Mouse (Mus musculus): ENCODE measurements around the gene Cebpe. TPM values are rescaled to one million over a fixed set of nuclear protein-coding genes. Genes with fewer than 3 reads are reported as not detected.

Gene Cebpe
- total and polyA plus RNA-seq, 2 experiments from 2014 or later = not detected

DNA sequence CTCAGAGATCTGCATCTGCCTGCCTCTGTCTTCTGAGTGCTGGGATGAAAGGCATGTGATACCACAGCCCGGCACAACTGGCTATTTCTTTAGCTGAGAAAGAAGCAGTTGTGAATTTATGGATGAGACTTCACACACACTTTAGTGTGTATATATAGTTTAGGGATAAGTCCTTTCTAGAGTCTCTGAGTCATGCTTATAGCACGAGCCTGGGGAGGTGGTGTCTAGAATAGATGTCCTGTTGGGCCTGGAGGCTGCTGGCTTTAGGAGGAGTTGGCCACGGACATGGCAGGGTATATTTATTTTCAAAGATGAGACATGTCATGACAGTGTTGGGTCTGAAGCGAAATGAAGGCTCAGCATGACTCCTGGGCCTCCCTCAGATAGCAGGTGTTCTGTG lies 22.0 kb upstream of the Cebpe start:
- no peak for DNase-seq (ENCODE audit: low spot score)
- no peak overlapping the region for H3K4me3 ChIP-seq (ENCODE audit: low read depth, low read length)
- H3K27me3 ChIP-seq (ENCODE audit: control insufficient read depth, insufficient read depth, low read length) = no peaks in the 10 kb centered on the region

DNA sequence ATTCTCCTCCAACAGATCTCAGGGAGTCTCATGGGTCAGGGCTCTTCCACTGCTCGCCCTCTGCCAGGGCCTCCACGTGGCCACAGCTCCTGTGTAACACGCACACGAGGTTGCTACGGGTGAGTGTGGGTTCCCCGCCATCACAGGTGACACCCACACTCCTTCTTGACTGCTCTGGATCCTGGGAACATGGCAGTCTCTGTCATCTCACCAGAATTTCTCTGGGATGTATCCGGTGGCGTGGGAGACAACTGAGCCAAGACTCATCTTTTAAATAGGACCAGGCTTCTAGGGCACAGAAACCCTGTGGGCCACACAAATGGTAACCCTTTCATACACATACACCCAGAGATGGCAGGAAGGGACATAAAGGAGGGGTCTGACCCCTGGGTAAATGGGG lies 20.2 kb upstream of the Cebpe start:
- no peak overlapping the region for H3K4me3 ChIP-seq (ENCODE audit: low read depth, low read length)
- WGBS = 79% methylated on average over 8 of the region's 8 CpGs
- H3K27me3 ChIP-seq (ENCODE audit: control insufficient read depth, insufficient read depth, low read length) = no peaks in the 10 kb centered on the region

More for the DNA sequence above, 22.0 kb upstream of the Cebpe start:
- H3K4me1 ChIP-seq (ENCODE audit: control insufficient read depth, insufficient read depth) = no peaks in the 10 kb centered on the region
- ATAC-seq (ENCODE audit: insufficient read depth, low read depth) = no peak
- TF ChIP-seq EP300 (IDR thresholded peaks at IDR 0.05; ENCODE audit: low read depth) = no peak
- no peak for TF ChIP-seq CTCF (IDR thresholded peaks at IDR 0.05; ENCODE audit: low read depth)
- no peak overlapping the region for H3K27ac ChIP-seq (ENCODE audit: low read depth)
- 64% methylated on average over 4 of the region's 4 CpGs for WGBS
- H3K36me3 ChIP-seq (replicated peaks; ENCODE audit: control insufficient read depth, insufficient read depth, low read length) = no peaks in the 10 kb centered on the region
- H3K9ac ChIP-seq (replicated peaks; ENCODE audit: low read depth, low read length) = no peak overlapping the region
- no peaks in the 10 kb centered on the region for H3K9me3 ChIP-seq (replicated peaks; ENCODE audit: control insufficient read depth, low read length)
- no peak overlapping the region for H3K4me2 ChIP-seq (ENCODE audit: low read depth, low read length)

DNA sequence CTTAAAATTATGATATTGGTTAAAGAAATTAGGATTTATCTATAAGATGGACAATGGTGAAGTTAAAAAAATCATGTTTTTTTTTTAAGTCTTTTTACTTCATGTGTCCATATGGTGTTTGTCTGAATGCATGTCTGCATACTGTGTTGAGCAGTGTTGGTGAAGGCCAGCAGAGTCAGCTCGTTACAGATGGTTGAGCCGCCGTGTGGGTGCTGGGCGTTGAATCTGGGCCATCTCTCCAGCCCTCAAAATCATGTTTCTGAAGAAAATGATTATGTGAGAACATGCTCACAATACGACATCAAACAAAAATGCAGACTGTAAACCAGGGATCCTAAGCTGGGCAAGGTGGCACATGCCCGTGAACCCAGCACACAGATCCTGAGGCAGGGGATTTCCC lies 18.3 kb upstream of the Cebpe start:
- Histone ChIP-seq H3K36me3 (replicated peaks; ENCODE audit: control insufficient read depth, insufficient read depth, low read length) (no peaks in the 10 kb centered on the region), H3K4me3 (ENCODE audit: low read depth, low read length) (no peak overlapping the region), H3K4me1 (ENCODE audit: control insufficient read depth, insufficient read depth) (no peaks in the 10 kb centered on the region), H3K27me3 (ENCODE audit: control insufficient read depth, insufficient read depth, low read length) (no peaks in the 10 kb centered on the region), H3K9me3 (replicated peaks; ENCODE audit: control insufficient read depth, low read length) (no peaks in the 10 kb centered on the region), H3K9ac (replicated peaks; ENCODE audit: low read depth, low read length) (no peak overlapping the region), H3K27ac (ENCODE audit: low read depth) (no peak overlapping the region), H3K4me2 (ENCODE audit: low read depth, low read length) (no peak overlapping the region)
- DNase-seq (ENCODE audit: low spot score) = no peak
- ATAC-seq (ENCODE audit: insufficient read depth, low read depth) = no peak
- 84% methylated on average over 6 of the region's 6 CpGs for WGBS
- no peak for TF ChIP-seq CTCF (IDR thresholded peaks at IDR 0.05; ENCODE audit: low read depth)
- no peak for TF ChIP-seq EP300 (IDR thresholded peaks at IDR 0.05; ENCODE audit: low read depth)

More for the DNA sequence above, 20.2 kb upstream of the Cebpe start:
- H3K9me3 ChIP-seq (replicated peaks; ENCODE audit: control insufficient read depth, low read length) = no peaks in the 10 kb centered on the region
- no peaks in the 10 kb centered on the region for H3K4me1 ChIP-seq (ENCODE audit: control insufficient read depth, insufficient read depth)
- H3K27ac ChIP-seq (ENCODE audit: low read depth) = no peak overlapping the region
- ATAC-seq (ENCODE audit: insufficient read depth, low read depth) = no peak
- DNase-seq (ENCODE audit: low spot score) = no peak
- H3K4me2 ChIP-seq (ENCODE audit: low read depth, low read length) = no peak overlapping the region
- TF ChIP-seq EP300 (IDR thresholded peaks at IDR 0.05; ENCODE audit: low read depth) = no peak
- TF ChIP-seq CTCF (IDR thresholded peaks at IDR 0.05; ENCODE audit: low read depth) = no peak
- H3K9ac ChIP-seq (replicated peaks; ENCODE audit: low read depth, low read length) = no peak overlapping the region
- no peaks in the 10 kb centered on the region for H3K36me3 ChIP-seq (replicated peaks; ENCODE audit: control insufficient read depth, insufficient read depth, low read length)

DNA sequence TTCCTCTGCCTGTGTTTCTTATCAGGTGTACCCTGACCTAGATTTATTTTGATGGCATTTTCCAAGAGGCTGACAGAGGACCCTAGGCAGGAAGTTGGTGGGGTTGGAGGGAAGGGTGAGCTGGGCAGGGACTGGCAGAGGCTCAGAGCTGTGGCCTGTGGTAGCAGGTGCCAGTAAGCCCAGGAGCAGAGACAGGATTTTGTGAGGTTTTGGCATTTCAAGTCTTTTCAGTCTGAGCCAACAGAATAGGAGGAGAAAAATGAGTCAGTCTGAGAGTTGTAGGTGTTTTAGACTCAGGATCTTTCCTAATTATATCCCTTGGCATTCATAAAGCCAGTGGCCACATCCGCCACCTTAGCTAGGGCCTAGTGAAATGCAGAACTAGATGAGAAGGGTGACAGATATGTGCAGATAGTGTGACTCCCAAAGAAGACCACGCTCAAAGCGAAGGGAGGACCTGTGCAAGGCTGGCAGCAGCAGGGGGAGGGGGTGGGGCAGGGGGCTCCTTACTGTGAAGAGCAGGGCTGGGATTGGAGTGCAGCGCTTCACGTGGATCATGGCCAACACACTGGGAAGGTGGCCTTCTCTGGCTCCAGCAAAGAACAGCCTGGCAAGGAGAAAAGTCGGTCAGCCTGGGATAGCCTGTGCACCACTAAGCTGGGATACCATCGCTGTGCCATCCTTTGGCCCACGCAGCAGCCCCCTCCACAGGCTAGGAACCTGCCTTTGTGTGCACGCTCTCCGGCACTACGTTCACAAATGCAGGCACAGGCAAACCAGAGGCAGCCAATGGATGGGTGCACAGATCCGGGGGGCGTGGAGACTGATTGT lies 17.1 kb upstream of the Cebpe start:
- Histone ChIP-seq H3K9me3 (replicated peaks; ENCODE audit: control insufficient read depth, low read length) (no peaks in the 10 kb centered on the region), H3K36me3 (replicated peaks; ENCODE audit: control insufficient read depth, insufficient read depth, low read length) (no peaks in the 10 kb centered on the region), H3K27ac (ENCODE audit: low read depth) (no peak overlapping the region), H3K27me3 (ENCODE audit: control insufficient read depth, insufficient read depth, low read length) (no peaks in the 10 kb centered on the region), H3K4me3 (ENCODE audit: low read depth, low read length) (no peak overlapping the region), H3K4me2 (ENCODE audit: low read depth, low read length) (no peak overlapping the region), H3K9ac (replicated peaks; ENCODE audit: low read depth, low read length) (no peak overlapping the region), H3K4me1 (ENCODE audit: control insufficient read depth, insufficient read depth) (no peaks in the 10 kb centered on the region)
- ATAC-seq (ENCODE audit: insufficient read depth, low read depth) = no peak
- WGBS = 73% methylated on average over 13 of the region's 13 CpGs
- TF ChIP-seq CTCF (IDR thresholded peaks at IDR 0.05; ENCODE audit: low read depth) (no peak), EP300 (IDR thresholded peaks at IDR 0.05; ENCODE audit: low read depth) (no peak)
- DNase-seq (ENCODE audit: low spot score) = no peak

DNA sequence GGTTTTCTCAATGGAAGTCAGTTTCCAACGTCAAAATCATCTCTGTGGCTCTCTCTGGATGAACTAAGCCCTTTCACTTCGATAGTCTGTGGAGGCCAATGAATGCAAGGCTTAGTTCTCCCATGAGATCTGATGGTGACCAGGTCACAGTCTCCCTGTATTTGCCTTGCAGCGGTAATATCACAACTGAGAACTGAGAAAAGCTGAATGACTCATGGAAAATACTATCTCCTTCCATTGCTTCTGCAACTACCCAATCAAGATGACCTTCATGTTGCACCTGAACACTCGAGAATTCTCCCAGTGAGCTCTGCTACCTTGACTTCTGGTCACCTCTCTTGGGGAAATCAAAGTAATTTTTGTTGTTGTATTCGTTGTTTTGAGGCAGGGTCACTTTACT lies 15.6 kb upstream of the Cebpe start:
- Histone ChIP-seq H3K9ac (replicated peaks; ENCODE audit: low read depth, low read length) (no peak overlapping the region), H3K27me3 (ENCODE audit: control insufficient read depth, insufficient read depth, low read length) (no peaks in the 10 kb centered on the region), H3K4me2 (ENCODE audit: low read depth, low read length) (no peak overlapping the region), H3K27ac (ENCODE audit: low read depth) (no peak overlapping the region), H3K36me3 (replicated peaks; ENCODE audit: control insufficient read depth, insufficient read depth, low read length) (no peaks in the 10 kb centered on the region), H3K4me3 (ENCODE audit: low read depth, low read length) (no peak overlapping the region), H3K9me3 (replicated peaks; ENCODE audit: control insufficient read depth, low read length) (no peaks in the 10 kb centered on the region), H3K4me1 (ENCODE audit: control insufficient read depth, insufficient read depth) (no peaks in the 10 kb centered on the region)
- 72% methylated on average over 5 of the region's 5 CpGs for WGBS
- DNase-seq (ENCODE audit: low spot score) = no peak
- no peak for ATAC-seq (ENCODE audit: insufficient read depth, low read depth)
- no peak for TF ChIP-seq CTCF (IDR thresholded peaks at IDR 0.05; ENCODE audit: low read depth)
- no peak for TF ChIP-seq EP300 (IDR thresholded peaks at IDR 0.05; ENCODE audit: low read depth)

DNA sequence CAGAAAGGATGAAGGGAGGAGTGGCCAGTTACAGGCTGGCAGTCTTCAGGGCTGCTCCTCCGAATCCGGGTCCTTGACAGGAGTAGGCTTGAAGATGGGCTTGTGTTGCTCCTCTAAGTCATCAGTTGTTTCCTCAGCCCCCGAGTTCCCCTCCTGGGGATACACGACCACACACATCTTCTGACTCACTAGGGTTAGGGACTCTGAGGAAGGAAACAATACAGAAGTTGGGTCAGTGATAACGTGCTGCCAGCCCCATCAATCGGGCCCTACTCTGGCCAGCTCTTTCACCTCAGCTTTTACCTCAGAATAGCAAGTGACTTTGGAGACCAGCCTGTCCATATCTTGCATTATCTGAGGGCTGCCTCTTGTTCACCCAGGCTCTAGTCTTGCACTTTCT lies 12.1 kb upstream of the Cebpe start:
- TF ChIP-seq CTCF (IDR thresholded peaks at IDR 0.05; ENCODE audit: low read depth) = no peak
- no peak for TF ChIP-seq EP300 (IDR thresholded peaks at IDR 0.05; ENCODE audit: low read depth)
- Histone ChIP-seq H3K4me1 (ENCODE audit: control insufficient read depth, insufficient read depth) (no peaks in the 10 kb centered on the region), H3K9me3 (replicated peaks; ENCODE audit: control insufficient read depth, low read length) (no peaks in the 10 kb centered on the region), H3K4me3 (ENCODE audit: low read depth, low read length) (no peak overlapping the region), H3K36me3 (replicated peaks; ENCODE audit: control insufficient read depth, insufficient read depth, low read length) (no peaks in the 10 kb centered on the region), H3K4me2 (ENCODE audit: low read depth, low read length) (no peak overlapping the region), H3K27me3 (ENCODE audit: control insufficient read depth, insufficient read depth, low read length) (no peaks in the 10 kb centered on the region), H3K9ac (replicated peaks; ENCODE audit: low read depth, low read length) (no peak overlapping the region), H3K27ac (ENCODE audit: low read depth) (no peak overlapping the region)
- 60% methylated on average over 6 of the region's 6 CpGs for WGBS
- ATAC-seq (ENCODE audit: insufficient read depth, low read depth) (no peak), DNase-seq (ENCODE audit: low spot score) (no peak)

Data from heart, postnatal 0 days (tissue).